Mouse (Mus musculus) urinary bladder, postnatal 4 days (tissue): ENCODE measurements around the gene Abraxas2.
A peak's percentile ranks its signal among the peaks of the same experiment; 100 is the strongest.

Experiments used
- DNase-seq, 2 experiments: peaks; one replicate each; pipeline ENCODE4 v3.0.0; 2021 to 2022; ENCODE audit warnings: low spot score in 2 of 2

The Abraxas2 gene

GRCm38 (mm10) chr7:132859042-132859958 is at the start of gene Abraxas2:
Gene Abraxas2, plus strand, starts transcription at chr7:132859225.
- DNase-seq: peak; percentile 78 to 89

GRCm38 (mm10) chr7:132809721-132810120 is 49.3 kb upstream of the Abraxas2 start:
- peak in 1 of 2 experiments; percentile 19 for DNase-seq

DNA sequence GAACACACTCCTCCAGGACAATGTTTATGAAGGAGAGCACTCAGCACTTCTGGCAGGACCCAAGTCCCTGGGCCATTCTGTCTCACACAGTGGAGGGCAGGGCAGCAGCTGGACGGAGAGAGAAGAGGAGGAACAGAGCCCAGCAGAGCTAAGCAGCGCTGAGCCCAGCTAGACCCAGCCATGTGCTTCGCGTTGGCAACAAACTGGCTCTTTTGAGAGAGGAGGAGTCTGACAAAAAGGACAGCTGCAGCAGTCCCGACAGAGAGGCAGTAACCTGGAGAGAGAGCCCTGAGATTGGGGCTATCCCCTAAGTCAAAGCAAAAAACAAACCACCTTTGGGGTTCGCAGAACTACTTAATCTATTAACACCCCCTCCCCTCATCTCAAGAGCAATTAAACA is 48.7 kb upstream of the Abraxas2 start:
- DNase-seq: peak; percentile 38 to 61

GRCm38 (mm10) chr7:132810879-132811278 is 48.1 kb upstream of the Abraxas2 start:
- peak; percentile 80 to 92 for DNase-seq

DNA sequence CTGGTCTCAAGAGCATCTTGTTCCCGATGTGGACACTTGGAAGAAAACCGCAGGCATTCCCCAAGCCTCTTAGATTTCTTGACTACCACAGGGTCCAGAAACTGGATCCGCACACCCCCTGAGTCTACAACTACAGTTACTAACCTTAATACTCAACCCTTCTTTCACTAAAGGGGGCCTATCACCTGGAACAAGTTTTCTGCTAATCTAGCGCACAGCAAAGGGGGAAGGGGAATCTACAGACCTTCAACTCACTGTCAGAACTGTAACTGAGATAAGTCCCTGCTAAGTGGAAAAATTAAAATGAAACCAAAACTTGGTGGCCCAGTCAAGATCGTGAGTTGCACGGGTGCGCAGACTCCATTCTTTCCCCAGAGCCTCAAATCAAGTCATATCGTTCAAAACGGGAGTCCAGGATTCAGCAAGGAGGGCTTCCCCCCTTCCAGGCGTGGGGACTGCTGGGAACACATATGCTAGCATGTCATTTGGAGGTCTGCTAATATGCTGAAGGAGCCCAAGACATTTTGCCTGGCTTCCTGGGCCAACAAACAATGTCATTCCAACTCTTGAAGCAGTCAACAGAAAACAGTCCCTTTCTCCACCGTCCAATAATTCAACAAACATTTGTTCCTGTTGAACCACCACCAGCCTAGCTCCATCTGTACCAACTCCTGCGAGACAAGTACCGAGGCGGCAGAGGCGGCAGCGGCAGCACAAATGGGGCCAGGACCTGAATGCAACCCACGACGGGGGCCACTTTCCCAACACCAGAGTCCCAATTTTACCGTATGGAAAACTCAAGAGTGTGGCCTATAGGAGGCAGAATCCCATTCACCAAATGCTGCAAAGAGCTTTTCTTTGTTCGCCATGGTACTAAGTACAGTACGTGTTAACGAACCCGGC is 47.1 kb upstream of the Abraxas2 start:
- peak in 1 of 2 experiments; percentile 28 for DNase-seq

DNA sequence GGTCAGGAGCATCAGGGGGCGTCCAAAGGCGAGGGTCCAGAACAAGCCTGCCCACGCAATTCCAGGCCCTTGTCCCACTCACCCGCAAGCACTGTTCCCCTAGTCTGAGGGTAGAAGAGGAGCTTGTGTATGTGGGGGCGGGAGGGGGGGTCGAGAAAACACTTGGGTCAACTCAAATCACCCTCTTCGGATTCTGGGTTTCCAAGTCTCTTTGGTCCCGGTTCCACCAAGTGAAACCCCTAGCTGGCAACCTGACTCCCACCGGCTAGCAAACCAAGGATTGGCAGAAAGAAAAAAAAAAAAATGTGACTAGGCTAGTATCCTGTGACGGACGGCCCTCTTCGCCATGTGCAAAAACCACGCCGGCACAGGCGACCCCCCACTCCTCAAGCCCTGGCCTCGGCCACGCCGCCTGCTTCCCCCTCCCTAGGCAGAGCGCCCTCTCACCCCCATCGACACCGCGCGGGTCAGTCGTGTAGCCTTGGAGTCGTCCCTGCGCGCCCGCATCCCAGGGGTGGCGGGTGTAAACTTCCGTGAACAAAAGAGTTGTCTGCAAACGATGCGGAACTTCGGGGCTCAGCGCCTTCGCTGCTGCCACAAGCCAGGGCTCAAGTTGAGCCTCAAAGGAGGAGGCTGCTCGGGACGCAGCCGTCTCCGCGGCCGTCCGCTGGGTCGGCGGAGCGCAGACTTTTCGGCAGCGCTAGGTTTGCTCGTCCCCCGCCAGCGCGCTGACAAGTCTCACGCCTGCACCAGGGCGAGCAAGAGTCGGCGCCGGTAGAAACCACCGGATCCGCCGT is 46.2 kb upstream of the Abraxas2 start:
- peak in 1 of 2 experiments; percentile 52 for DNase-seq

DNA sequence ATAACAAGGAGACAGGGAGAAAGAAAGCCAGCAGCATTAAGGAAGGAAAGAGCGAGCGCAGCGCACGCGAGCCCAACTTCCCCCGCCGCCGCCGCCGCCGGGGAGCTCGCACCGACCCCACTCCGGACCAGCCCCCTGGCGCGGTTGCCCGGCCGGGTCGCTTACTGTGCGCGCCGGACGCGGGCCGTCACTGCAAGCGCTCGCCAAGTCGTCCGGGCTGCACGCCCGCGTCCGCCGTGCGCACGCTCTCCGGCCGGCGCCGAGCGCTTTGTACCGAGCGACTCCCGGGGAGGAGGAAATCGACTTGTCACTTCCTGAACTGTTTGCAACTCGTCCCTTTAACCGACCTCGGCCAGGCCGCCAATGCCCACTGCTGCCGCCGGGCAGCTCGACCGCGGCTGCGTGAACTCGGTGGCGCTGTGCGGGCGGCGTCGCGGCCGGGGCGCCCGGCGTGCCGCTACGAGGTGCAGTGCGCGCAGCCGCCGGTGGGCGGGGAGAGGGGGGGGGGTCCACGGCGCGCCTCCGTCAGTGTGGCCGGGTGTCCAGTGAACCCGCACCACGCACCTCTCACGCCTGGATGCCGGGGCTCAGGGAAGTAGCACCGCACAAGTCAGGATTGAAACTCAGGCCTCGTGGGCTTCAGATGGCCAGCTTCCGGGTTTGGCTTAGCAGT is 45.5 kb upstream of the Abraxas2 start, which contains the start of gene Fam53b:
Gene Fam53b (minus strand): TSS at position 471 of the 673 bp plus-strand sequence.
- peak in 1 of 2 experiments; percentile 67 for DNase-seq

DNA sequence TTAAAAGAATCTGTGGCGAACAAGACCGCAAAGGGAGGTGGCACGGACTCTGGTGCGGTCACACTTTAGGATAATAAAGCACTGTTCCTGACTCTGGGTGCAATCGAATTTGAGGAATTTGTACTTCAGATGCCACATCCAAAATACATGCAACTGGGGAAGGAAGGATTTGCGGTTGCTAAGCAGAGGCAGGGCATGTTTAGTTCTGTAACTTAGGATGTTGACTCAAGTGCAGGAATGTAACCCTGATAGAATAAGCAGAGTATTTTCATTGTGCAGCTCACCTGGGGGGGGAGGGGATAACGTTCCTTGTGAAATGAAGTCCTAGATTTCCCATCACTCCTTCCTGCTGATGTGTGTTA is 45.0 kb upstream of the Abraxas2 start:
- DNase-seq: no peak

GRCm38 (mm10) chr7:132815081-132815480 is 43.9 kb upstream of the Abraxas2 start:
- no peak for DNase-seq

DNA sequence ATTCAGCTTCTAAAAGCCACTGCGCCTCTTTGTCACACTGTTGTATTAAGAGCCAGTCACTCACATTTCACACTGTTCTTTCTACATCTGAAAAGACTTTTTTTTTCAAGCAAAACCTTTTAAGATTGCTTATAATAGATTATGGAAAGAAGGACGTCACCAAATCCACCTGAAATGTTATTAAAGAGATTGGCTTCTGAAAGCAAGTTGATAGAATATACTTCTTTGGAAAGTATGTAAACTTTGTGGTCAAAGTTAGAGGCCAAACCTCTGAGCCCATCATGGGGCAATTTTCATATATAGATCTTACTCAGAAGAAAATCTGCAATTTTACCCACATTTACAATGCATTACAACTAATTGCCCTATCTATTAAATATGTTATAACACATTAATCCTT is 42.5 kb upstream of the Abraxas2 start:
- no peak for DNase-seq

DNA sequence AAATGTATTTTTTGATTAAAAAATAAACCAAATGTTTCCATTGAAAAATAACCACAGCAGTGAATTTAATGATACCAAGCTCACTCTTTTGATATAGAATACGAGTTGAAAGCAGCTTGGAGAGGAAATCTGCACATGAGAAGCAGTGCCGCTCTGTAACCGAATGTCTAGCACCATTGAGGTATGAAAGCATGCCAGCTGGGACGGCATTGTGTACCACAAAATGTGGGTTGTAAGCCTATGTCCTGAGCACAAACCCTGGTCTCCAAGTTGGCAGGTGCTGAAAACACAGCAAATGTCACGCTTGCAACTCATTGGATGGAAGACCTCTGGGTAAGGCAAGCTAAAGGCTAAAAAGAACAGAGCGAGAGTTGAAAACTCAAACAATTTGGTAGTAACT is 42.0 kb upstream of the Abraxas2 start:
- no peak for DNase-seq

- DNase-seq: no peak
Observed at GRCm38 (mm10) chr7:132820692-132821091, 38.3 kb upstream of the Abraxas2 start.

DNA sequence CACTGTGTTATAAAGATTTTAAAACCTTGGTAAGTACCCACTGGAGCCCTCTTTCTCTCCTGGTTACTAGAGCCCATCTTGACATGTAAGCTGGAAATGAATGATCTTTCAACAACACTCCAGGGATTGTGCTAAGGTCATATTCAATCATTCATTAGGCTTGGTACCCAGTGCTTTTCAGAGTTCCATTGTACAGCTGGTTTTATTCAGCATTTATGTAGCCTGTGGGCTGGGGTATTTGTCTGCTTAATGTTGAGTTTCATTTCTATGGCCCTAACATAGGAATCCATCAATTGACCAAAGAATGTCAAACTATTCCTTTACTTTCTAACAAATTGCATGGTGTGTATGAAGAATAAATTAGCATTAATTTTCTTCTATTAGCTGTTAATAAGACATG is 35.2 kb upstream of the Abraxas2 start:
- no peak for DNase-seq

- DNase-seq: no peak
Observed at GRCm38 (mm10) chr7:132824346-132825022, 34.5 kb upstream of the Abraxas2 start.

DNA sequence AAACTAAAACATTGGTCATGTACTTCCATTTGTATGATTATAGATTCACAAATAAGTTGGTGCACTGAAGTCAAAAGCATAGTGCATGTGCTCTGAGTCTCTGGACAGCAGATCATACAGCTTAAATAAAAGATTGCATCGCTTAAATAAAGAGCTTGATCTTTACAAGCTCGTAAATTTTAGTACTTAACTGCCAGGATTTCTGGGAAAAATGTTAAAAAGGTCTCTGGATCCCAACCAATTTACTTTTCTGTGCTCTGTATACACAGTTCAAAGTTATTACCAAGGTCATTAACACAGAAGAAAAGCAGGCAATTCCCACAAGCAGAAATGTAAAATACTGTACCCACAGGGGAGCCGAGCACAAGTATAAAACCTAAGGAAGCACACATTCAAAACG is 28.1 kb upstream of the Abraxas2 start:
- no peak for DNase-seq

GRCm38 (mm10) chr7:132841287-132841686 is 17.7 kb upstream of the Abraxas2 start:
- no peak for DNase-seq

DNA sequence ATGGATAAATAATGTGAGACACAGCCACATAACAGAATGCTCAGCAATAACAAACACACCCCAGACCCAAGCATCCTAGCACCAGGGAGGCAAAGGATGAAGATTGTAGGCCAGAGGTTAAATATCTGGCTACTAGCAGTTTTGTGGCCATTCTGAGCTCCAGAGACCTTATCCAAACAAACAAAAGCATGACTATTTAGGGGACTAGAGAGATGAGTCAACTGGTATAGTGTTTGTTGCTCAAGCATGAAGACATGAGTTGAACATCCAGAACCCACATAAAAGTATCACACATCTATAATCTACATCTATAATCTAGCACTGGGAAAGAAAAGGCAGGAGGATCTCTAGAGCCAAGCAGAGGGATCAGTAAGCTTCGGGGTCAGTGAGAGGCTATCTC is 16.6 kb upstream of the Abraxas2 start:
- no peak for DNase-seq

DNA sequence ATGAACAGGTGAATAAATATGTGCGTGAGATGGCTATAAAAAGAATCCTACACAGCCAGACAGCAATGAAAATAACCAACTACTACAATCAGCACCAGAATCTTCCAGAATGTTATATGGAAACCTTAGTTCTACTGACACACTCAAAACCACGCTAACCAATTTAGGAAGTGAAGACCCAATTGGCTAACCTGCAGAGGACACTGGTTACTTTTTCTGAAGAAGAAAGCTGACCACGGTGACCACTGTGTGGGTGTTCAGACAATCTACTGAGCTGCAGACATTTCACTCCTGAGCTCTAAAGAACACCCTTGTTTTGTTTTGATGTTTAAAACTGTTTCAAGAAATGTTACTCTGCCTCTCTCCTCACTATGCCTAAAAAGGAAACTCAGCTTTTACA is 15.9 kb upstream of the Abraxas2 start:
- no peak for DNase-seq

DNA sequence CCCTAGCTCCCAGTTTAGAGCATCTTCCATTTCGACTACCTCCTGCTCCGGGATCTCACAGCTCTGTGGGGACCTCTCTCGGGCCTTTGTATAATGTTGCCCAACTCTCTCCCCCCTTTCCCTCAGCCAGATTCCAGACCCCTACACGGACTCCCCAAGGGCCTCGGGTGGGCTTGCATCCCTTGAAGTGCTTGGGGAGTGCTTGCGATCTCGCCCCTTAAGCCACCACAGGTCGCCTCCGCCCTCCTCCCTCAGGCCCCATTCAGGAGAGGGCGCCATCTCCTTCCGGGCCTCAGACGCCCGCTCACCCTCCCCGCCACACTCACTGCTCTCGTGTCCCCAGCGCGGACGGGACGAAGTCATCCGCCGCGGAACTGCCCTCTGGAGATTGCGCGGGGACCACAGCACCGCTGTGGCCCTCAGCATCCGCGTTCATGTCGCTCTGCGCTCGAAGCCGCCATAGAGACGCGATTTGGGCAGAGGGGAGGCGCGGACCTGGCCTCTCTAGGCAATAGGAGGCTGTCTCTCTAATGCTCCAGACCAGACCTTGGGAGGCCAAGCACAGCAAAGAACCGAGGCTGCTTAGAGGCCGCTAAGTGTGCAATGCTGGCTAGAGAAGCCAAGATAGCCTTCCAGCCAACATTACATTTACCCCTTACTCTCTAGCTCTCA is 6.7 kb upstream of the Abraxas2 start, which contains the start of gene Eef1akmt2:
Gene Eef1akmt2 (minus strand): TSS at position 501 of the 672 bp plus-strand sequence.
- peak; percentile 78 to 79 for DNase-seq

GRCm38 (mm10) chr7:132853361-132853760 is 5.7 kb upstream of the Abraxas2 start:
- DNase-seq: no peak
